Mouse (Mus musculus) cerebellum, adult 11 months (tissue): ENCODE data around the gene Emx2.

Source experiments
- DNase-seq: peaks from one replicate; pipeline ENCODE4 v3.0.0; 2022

Gene Emx2

GRCm38 (mm10) chr19:59462459-59463292 is 4.5 kb downstream of the Emx2 start:
- DNase-seq = no peak

GRCm38 (mm10) chr19:59463842-59464443 is 5.8 kb downstream of the Emx2 start:
- no peak for DNase-seq

DNA sequence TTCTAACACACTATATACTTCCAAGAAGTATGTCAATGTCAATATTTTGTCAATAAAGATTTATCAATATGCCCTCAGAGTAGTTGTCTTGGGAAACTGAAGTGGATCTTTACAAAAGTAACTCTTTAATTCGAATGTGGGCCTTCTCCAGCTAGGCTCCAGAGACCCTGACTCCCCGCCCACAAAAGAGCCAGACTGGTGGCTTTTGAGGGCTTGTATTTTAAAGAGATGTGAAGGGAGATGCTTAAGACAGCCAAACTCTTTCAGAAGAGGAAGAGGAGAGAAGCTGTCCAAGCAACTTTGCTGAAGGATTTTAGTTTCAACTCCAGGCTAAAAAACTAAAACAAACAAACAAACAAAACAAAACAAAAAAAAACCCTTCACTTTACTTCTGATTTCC is 7.1 kb downstream of the Emx2 start:
- DNase-seq = no peak

DNA sequence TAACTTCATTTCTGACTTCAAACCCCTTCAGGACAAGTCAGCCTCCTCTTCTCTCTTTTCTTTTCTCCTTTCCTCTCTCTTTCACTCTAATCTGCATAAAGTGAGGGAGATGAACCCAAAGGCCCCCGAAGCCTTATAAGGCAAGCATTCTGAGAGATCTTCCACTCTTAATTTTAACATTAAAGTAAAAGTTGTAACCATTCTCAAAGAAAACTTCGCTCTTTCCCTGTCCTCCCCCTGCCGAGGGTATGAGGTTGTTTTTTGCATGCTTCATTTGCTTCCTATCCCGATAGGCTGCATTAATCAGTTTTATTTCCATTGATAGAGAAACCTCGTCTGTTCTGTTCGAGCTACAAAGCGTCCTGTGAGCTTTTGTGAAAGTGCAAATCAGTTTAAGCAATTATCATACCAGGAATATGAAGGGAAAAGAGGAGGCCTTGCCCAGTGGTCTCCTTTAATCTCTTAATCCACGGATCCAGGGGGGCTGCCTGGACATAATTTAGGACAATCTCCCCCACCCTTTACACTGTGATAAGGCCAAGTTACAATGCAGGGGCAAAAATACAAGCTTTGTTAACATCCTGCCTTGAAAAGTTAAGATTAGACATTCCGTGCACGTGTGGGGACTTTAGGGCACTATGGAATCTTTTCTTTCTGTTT is 7.7 kb downstream of the Emx2 start:
- no peak for DNase-seq

GRCm38 (mm10) chr19:59466417-59466937 is 8.3 kb downstream of the Emx2 start:
- no peak for DNase-seq

- no peak for DNase-seq
Measured at GRCm38 (mm10) chr19:59467016-59467412, 8.8 kb downstream of the Emx2 start.

GRCm38 (mm10) chr19:59467413-59468064 is 9.4 kb downstream of the Emx2 start:
- no peak for DNase-seq

DNA sequence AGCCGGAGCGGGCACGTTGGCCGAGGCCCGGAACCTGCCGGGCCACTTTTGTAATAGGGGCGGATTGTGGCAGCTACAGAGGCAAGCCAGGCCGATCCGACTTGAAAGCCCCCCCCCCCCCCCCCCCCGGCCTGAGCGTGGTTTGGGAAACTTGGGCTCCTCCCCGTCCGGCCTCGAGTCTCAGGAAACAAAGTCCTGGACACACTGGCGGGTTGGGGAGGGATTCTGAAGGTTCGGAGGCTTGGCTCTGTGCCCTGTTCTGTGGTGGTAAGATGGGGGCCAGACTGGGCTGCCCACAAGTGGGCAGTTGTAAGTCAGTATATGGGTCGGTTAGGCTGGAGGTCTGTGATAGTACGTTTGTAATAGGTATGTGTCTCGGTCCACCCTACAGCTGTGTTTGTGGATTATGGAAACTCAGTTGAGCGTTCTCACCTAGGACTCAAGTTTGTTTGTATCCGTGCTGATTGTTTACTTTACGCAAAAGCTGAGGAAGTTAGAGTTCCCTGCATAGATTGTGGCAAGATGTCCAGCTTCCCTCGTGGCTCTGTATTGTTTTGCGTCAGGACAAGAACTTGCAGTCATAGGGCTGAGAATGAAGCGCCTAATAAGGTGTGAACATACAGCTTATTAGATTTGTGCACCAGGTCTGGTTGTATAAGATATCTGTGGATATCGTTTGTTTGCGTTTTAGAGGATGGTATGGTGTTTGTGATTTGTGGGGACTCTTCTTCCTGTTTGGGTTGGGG is 10.1 kb downstream of the Emx2 start:
- DNase-seq = no peak

DNA sequence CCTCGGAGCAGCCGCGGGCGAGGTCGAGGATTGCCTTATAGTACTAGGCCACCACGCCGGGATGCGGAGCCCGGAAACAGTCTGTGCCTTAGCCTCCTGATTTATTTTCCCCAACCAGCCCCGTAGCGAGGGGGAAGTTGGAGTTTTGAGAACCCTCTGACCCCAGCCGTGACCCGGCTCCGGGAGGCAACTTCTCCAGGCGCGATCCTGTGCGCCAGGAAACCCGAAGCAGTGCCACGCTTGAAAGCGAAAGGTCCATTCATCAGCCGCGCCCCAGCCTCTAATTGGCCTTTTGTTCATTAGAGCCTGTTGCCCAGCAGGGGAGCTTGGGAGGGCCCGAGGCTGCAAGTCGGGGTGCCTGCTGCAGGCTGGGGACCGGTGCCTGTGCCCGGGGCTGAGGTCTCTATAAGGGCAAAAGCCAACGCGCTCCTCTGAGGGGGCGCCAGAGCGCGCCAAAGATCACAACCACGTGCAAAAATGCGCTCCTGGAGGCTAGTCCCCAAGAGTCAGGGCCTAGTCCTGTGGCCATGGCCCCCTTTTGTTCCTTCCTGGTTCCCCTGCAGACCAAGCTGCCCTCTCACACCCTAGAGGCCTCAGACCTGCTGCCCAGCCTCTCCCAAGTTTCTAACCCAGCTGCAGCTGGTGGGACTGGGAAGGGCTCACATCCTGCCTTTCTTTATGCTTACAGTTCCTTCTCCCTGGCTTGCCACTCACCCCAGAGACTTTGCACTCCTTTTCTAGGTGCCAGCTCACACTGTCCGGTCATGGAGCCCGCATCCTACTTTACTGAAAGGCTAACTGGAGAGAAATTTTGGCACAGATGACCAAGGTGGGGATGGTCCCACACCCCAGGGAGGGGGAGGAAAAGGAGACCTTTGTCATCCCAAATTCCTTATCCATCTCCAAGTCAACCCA is 11.1 kb downstream of the Emx2 start:
- no peak for DNase-seq

DNA sequence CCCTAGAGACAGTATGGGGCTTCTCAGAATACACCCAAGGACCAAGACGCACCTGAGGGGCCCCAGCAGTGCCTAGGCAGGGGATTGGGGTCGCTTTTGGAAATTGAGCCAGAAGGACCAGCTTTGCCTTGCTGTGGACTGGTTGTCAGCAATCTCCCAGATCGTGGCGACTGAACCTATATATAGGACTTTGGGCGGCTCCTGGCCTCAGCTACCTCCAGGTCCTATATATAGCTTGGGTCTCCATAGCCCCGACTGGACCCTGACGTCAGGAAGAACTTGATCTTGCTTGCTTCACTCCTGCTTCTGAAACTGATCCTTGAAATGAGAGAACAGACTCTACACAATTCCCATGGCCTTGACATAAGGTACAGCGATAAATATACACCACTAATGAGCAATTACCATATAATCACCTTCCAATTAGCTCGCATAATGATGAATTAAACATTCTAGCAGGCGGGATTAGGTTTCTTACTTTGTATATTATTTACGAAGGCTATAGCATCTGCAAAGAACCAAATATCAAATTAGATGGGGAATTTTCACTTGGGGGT is 12.0 kb downstream of the Emx2 start:
- no peak for DNase-seq

GRCm38 (mm10) chr19:59470913-59471312 is 12.7 kb downstream of the Emx2 start:
- no peak for DNase-seq

DNA sequence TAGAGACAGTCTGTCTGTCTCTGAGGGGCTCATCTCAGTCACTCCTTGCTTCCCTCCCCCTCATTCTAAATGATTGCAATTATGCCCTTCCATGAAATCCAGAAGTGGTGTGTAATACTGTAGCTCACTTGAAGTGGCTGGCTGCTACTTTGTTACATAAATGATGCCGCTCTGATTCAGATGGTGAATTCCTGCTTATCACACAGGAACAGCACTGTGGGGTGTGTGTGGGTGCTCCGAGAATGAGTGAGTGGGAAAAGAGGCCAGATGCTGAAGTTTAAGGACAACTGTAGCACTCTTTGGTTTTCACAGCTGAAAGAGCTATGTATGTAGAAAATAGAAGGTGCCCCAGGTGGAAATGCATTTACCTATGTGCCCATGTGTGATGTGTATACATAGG is 14.7 kb downstream of the Emx2 start:
- no peak for DNase-seq

- no peak for DNase-seq
Measured at GRCm38 (mm10) chr19:59479912-59480311, 21.7 kb downstream of the Emx2 start.

- no peak for DNase-seq
Measured at GRCm38 (mm10) chr19:59480563-59480962, 22.4 kb downstream of the Emx2 start.

DNA sequence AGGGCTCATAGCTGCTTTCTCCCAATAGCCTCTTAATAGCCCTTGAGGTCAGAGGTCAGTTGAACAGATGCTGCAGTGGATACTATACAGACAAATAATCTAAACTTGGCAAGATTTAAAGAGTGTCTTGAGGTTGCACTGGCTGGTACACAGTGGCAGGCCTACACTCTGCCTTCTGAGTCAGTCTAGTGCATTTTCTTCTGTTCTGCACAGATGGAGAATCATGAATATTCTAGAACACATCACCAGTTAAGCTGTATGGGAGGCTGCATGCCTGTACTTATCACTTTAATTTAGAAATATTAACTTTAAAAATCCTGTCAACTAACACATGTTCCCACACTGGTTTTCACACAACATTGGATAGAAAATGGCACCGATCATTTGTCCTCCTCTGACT is 34.1 kb downstream of the Emx2 start:
- DNase-seq = no peak

GRCm38 (mm10) chr19:59496832-59497231 is 38.7 kb downstream of the Emx2 start:
- no peak for DNase-seq

DNA sequence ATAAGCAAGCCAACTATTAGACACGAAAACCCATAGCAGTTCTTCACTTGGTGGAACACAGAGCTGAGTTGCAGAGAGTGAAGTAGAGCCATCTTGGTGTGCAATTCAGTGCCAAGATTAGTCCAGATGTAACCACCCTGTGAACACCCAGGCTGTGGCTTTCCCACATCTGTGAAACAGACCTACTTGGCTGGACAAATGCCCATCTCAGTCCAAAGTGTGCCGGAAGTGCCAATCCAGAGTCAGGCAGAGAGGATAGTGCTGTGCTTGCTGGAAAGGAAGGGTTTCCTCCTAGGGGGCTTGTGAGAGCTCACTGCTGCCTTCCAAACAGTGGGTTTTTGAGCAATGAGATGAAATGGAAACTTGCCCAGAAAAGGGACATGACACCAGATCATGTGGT is 50.7 kb downstream of the Emx2 start:
- DNase-seq = no peak

DNA sequence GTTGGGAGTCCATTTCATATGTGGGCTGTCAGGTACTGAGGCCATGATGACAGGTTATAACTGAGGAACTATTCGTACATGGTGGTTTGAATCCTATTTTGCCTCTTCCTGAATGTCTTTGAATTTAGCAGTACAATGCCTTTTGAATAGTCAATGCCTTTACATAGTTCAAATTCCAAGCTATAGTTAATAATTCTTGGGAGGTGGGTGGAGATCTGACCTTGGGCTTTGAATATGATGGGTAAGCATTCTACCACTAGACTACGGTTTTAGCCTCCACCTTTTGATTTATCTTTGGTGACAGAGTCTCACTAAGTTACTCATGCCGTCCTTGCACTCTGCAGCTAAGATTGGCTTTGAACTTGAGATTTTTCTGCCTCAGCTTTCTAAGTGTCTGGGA is 55.0 kb downstream of the Emx2 start:
- DNase-seq = no peak
